Mouse (Mus musculus) liver, embryonic 13.5 days (tissue): Measurements from ENCODE around the gene Fcer1g. TPM values are rescaled to one million over a fixed set of nuclear protein-coding genes. Genes with fewer than 3 reads are reported as not detected.
A peak's percentile ranks its signal among the peaks of the same experiment; 100 is the strongest.
"Not testable (repeated sequence)": the region's sequence is repeated elsewhere in the genome, so short reads cannot be mapped to it uniquely, and the experiment has no call there.

Experiments used
- ATAC-seq: fragments of 200-750 bp; cut with Nextera tagmentation; 2 replicates; pipeline ENCODE4 v1.8.0; 2017; ENCODE audit warnings: low read depth, mild to moderate bottlenecking, moderate number of reproducible peaks, moderate library complexity
- DNase-seq: peaks from one replicate; pipeline ENCODE4 v3.0.0; 2022
- H3K27ac ChIP-seq: fragments of 300-500 bp; sonication (generic); 2 replicates; pipeline ENCODE4 v1.5.1; 2015; ENCODE audit warnings: moderate library complexity, mild to moderate bottlenecking, inconsistent platforms
- H3K27me3 ChIP-seq: fragments of 300-500 bp; sonication (generic); 2 replicates; pipeline ENCODE4 v1.6.1; 2015; ENCODE audit warnings: mild to moderate bottlenecking, inconsistent platforms
- H3K36me3 ChIP-seq: fragments of 300-500 bp; sonication (generic); 2 replicates; pipeline ENCODE4 v1.6.1; 2015; ENCODE audit warnings: mild to moderate bottlenecking, inconsistent platforms
- H3K4me1 ChIP-seq: fragments of 300-500 bp; sonication (generic); replicated peaks from 2 replicates; pipeline ENCODE4 v1.6.1; 2015; ENCODE audit warnings: inconsistent platforms
- H3K4me2 ChIP-seq: fragments of 300-500 bp; sonication (generic); 2 replicates; pipeline ENCODE4 v1.6.1; 2015; ENCODE audit warnings: inconsistent platforms, mild to moderate bottlenecking, moderate library complexity
- H3K4me3 ChIP-seq: fragments of 300-500 bp; sonication (generic); replicated peaks from 2 replicates; pipeline ENCODE4 v1.5.1; 2015; ENCODE audit warnings: mild to moderate bottlenecking, inconsistent platforms
- H3K9ac ChIP-seq: fragments of 300-500 bp; sonication (generic); 2 replicates; pipeline ENCODE4 v1.6.1; 2015; ENCODE audit warnings: mild to moderate bottlenecking, inconsistent platforms
- H3K9me3 ChIP-seq: fragments of 300-500 bp; sonication (generic); replicated peaks from 2 replicates; pipeline ENCODE4 v1.6.1; 2016; ENCODE audit warnings: inconsistent platforms
- WGBS: fragments of 180-500 bp; shearing (Covaris S2); methylation state at CpG from one replicate; pipeline ENCODE4 v1.1.7; 2015; ENCODE audit not compliant: insufficient replicate concordance; 5-methylcytosine and 5-hydroxymethylcytosine counted together
- polyA plus RNA-seq: library from polyadenylated mRNA; unstranded; fragments of >200 nt; fragmentation: Nextera tagmentation; extraction: Ambion mirVana; gene quantifications from 2 replicates; pipeline ENCODE4 v1.2.1, GENCODE M21; 2015

Fcer1g gene
- polyA plus RNA-seq, 1 experiment from 2014 or later = 69.6 TPM

DNA sequence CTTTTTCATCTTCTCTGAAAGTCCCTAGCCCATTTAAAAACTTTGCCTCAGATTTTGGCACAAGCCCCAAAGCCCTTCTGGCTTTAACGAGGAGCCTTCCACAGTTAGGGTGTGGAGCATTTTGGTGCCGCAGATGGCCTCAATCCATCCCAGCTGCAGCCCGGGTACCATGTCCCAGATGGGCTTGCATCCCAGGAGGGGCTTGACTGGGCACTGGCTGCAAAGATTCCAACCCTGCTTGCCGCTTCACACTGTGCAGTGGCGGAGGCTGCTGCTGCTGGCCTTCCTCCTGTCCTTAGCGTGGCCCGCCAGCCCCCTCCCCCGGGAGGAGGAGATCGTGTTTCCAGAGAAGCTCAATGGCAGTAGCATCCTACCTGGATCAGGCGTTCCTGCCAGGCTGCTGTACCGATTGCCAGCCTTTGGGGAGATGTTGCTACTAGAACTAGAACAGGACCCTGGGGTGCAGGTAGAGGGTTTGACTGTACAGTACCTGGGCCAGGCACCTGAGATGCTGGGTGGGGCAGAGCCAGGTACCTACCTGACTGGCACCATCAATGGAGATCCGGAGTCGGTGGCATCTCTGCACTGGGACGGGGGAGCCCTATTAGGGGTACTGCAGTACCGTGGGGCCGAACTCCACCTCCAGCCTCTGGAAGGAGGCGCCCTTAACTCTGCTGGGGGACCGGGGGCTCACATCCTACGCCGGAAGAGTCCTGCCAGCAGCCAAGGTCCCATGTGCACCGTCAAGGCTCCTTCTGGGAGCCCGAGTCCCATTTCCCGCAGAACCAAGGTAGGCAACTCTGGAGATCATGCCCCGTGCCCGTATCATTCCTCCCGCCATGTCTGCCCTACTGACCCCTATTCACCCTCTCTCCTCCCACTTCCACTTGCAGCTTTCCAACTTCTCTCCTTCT, 16.8 kb upstream of the Fcer1g start, which contains the start of gene Ndufs2:
TSS of gene Ndufs2 (minus strand) at position 709 of the 914 bp plus-strand sequence.
- DNase-seq (no peak), ATAC-seq (no peak)
- no peak within 1 kb of the TSS for H3K9ac ChIP-seq
- peak within 1 kb of the TSS; percentile 36 for H3K4me2 ChIP-seq
- WGBS = 29% methylated on average over 26 of the region's 26 CpGs
- H3K9me3 ChIP-seq = no peaks in the 10 kb centered on the region
- peak within 1 kb of the TSS; percentile 19; the same call in 1 of the 2 replicates for H3K4me3 ChIP-seq
- H3K27me3 ChIP-seq = peaks cover 50% of the 10 kb centered on the region
- peaks cover 34% of the 10 kb centered on the region for H3K4me1 ChIP-seq
- H3K36me3 ChIP-seq = 0 out of 2 replicates have a peak, but pooled peaks cover under 1% of the 10 kb centered on the region
- H3K27ac ChIP-seq = no peak within 1 kb of the TSS

DNA sequence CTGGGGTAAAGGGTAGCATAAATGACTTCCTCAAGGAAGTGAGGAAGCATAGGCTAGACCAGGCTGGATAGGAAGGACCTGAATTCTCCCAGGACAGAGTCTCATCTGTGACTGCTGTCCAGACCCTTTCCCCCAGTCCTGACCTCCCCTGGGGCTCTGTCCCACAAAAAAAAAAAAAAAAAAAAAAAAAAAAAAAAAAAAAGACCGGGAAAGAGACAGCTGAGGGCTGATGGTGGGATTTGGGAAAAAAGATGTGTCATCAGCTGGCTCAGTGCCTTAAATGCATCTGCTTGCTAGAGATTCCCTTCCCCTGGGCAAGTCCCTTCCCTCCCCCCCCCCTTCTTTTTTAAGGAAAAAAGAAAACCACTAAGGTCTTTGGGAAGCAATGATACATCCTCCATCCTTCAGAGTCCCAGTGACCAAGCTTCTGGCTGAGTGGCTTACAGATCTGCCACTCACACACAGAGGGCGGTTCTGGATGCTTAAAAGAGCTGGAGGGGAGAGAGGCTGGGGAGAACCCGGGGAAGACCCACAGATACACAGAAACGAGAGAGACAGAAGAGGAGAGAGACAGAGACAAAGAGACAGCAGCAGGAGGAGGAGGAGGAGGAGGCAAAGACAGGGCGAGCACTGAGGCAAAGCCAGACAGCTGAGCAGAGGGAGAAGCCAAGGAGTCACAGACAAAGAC, 15.9 kb upstream of the Fcer1g start, which contains the start of gene Adamts4:
TSS of gene Adamts4 (plus strand) at position 509 of the 688 bp plus-strand sequence.
- DNase-seq (no peak), ATAC-seq (no peak)
- Histone ChIP-seq H3K4me2 (peak within 1 kb of the TSS; percentile 36), H3K27me3 (peaks cover 50% of the 10 kb centered on the region), H3K4me3 (peak within 1 kb of the TSS; percentile 19; the same call in 1 of the 2 replicates), H3K36me3 (peaks cover 9% of the 10 kb centered on the region), H3K9me3 (no peaks in the 10 kb centered on the region), H3K4me1 (peaks cover 43% of the 10 kb centered on the region), H3K9ac (no peak within 1 kb of the TSS), H3K27ac (no peak within 1 kb of the TSS)
- WGBS = 17% methylated on average over 5 of the region's 5 CpGs

DNA sequence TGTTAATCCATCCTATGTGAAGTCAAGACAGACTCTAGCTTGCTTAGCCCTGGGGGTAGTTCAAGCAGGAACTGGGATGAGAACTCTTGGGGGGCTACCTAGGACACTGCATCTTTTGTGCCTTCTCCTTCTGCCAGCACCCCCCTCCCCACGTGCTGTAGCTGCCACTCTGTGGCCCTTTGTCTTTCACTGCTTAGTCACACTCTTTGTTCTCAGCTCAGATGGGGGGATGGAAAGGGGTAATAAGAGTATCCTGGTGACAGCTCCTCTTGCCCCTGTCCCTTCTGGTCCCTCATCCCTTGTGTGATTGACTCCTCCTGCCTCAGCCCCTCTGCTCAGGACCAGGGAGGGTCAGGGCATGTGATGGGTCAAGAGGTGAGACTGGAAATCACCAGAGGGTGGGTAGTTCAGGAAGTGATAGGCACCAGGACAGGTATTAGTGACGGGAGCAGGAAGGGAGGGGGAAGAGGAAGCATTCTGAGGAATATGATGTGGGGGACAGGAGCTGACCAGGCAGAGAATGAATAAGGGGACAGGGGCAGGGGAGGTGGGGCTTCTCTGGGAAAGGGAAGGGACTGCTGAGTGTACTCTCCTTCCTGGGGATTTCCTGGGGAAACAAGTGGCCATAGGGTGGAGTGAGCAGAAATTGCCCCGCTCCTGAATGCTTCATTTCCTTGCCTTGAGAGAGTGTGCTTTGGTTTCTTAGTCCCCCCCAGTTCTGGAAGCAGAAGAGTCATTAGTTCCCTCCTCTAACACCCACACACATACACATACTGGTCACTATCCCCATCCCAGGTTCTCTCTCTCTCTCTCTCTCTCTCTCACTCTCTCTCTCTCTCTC, 14.4 kb upstream of the Fcer1g start:
- Histone ChIP-seq H3K4me3 (no peak overlapping the region), H3K4me2 (peak overlapping the region; percentile 88), H3K27me3 (peaks cover 46% of the 10 kb centered on the region), H3K9ac (peak overlapping the region; percentile 90; the same call in 1 of the 2 replicates), H3K36me3 (peaks cover 20% of the 10 kb centered on the region), H3K9me3 (no peaks in the 10 kb centered on the region), H3K4me1 (peaks cover 50% of the 10 kb centered on the region), H3K27ac (peak overlapping the region; percentile 84; the same call in 1 of the 2 replicates)
- 36% methylated on average over 3 of the region's 3 CpGs for WGBS
- DNase-seq = no peak
- no peak for ATAC-seq

DNA sequence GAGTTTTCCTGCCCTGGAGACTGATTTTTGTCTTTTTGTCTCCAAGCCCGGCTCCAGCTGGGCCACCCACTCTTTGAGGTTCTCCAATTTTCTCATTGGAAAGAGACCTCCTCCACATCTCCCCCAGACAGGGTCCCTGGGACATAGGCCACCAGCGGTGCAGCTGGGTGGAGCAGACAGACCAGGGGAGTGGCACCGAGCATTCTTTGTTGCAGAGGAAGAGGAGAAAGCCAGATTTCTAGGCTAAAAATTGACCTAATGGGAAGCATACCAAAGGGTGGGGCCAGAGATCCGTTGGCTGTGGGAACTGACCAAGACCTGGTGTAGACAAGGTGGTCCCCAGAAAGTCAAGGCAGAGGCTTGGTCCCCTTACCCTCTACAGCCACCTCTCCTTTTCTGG, 13.8 kb upstream of the Fcer1g start:
- no peaks in the 10 kb centered on the region for H3K9me3 ChIP-seq
- WGBS = 15% methylated on average over 4 of the region's 4 CpGs
- H3K27ac ChIP-seq = peak overlapping the region; percentile 84
- H3K36me3 ChIP-seq = peaks cover 26% of the 10 kb centered on the region
- peaks cover 50% of the 10 kb centered on the region for H3K4me1 ChIP-seq
- peak overlapping the region; percentile 90 for H3K9ac ChIP-seq
- H3K4me2 ChIP-seq = peak overlapping the region; percentile 88
- no peak for ATAC-seq
- H3K27me3 ChIP-seq = peaks cover 39% of the 10 kb centered on the region
- H3K4me3 ChIP-seq = peak overlapping the region; percentile 83
- DNase-seq = no peak

DNA sequence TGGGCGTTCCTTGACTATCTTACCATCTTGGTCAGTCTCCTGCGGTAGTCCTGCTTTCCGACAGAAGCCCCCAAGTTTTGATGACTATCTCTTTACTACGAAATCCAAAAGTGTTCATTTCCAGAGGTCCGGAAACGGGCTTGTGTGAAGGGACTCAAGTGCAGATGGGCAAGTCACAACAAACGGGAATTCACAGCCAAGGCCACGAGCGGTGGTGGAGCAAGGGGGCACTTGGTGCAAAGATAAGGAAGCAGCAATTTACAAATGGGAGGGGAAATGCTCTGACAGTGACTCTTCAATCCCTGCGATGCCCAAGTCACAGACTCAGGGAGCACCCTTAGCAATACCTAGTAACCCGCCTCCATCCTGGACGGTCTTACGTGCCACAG, 13.3 kb upstream of the Fcer1g start:
- 8% methylated on average over 13 of the region's 13 CpGs for WGBS
- peak; percentile 33; the same call in 1 of the 2 replicates for ATAC-seq
- Histone ChIP-seq H3K9me3 (no peaks in the 10 kb centered on the region), H3K9ac (peak overlapping the region; percentile 90), H3K4me1 (peaks cover 50% of the 10 kb centered on the region), H3K4me2 (peak overlapping the region; percentile 88), H3K36me3 (peaks cover 31% of the 10 kb centered on the region), H3K27me3 (peaks cover 35% of the 10 kb centered on the region), H3K27ac (peak overlapping the region; percentile 84), H3K4me3 (peak overlapping the region; percentile 83)
- peak; percentile 46 for DNase-seq

DNA sequence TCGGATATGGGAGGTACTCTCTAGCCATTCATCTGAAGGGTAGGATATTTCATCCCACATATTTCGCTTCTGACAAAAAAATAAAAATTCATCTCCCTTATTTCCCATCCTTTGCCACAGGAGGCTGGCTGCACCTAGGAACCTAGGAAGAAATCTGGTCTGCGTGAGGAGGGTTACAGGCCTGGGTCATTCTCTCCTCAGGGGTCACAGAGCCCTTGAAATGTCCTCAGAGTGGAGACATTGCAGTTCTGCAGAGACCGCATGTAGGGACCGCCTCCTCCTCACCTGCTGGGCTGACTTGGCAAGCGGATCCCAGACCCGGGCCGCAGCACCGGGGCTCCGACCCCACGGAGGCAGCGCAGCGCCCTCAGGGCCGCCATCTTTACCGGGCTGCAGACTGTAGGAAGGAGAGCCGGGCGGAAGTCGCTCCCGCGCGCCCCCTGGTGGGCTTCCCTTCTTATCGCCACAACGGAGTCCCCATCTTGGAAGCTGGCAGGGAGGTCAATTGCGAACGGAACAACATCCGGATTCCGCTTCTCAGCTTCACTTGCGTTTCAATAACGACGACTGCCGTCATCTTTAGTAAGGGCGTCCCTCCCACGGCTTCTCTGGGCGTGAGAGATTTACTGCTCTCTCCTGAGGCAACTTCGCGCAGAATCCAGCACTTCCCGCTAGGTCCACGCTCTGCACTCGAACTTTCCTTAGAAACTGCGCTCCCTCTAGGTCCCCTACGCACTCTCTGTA, 12.7 kb upstream of the Fcer1g start:
- H3K9ac ChIP-seq = peak overlapping the region; percentile 90
- peaks cover 37% of the 10 kb centered on the region for H3K36me3 ChIP-seq
- peak; percentile 93 for ATAC-seq
- under 1% methylated on average over 41 of the region's 41 CpGs for WGBS
- H3K4me3 ChIP-seq = peak overlapping the region; percentile 83
- H3K27me3 ChIP-seq = peaks cover 29% of the 10 kb centered on the region
- peak; percentile 94 for DNase-seq
- H3K4me2 ChIP-seq = peak overlapping the region; percentile 88
- H3K9me3 ChIP-seq = no peaks in the 10 kb centered on the region
- H3K27ac ChIP-seq = peak overlapping the region; percentile 84
- H3K4me1 ChIP-seq = peaks cover 46% of the 10 kb centered on the region

DNA sequence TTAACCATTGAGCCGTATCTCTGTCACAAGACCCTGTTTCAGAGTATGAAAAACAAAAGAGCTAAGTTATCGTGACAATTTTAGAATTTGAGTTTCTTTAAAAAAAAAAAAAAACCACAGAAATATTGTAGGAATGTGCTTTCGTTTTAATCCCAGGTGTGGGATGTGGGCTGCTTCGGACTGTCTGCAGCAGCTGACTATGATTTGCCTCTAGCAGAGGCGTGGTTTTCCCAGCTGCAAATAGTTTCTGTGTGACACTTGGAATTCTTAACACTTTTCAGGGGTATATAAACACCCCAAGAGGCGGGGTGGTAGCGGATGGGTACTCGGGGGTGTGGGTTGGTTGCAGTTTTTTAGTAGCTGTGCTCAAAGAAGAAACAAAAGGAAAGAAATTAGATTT, 11.2 kb upstream of the Fcer1g start:
- H3K27me3 ChIP-seq = peaks cover 14% of the 10 kb centered on the region
- H3K27ac ChIP-seq = peak overlapping the region; percentile 73; the same call in 1 of the 2 replicates
- H3K4me2 ChIP-seq = peak overlapping the region; percentile 88; the same call in 1 of the 2 replicates
- H3K9ac ChIP-seq = peak overlapping the region; percentile 90; the same call in 1 of the 2 replicates
- H3K4me1 ChIP-seq = peaks cover 37% of the 10 kb centered on the region
- no peak for ATAC-seq
- no peak for DNase-seq
- 80% methylated on average over 8 of the region's 8 CpGs for WGBS
- H3K9me3 ChIP-seq = no peaks in the 10 kb centered on the region
- H3K36me3 ChIP-seq = peaks cover 50% of the 10 kb centered on the region
- H3K4me3 ChIP-seq = peak overlapping the region; percentile 83; the same call in 1 of the 2 replicates

DNA sequence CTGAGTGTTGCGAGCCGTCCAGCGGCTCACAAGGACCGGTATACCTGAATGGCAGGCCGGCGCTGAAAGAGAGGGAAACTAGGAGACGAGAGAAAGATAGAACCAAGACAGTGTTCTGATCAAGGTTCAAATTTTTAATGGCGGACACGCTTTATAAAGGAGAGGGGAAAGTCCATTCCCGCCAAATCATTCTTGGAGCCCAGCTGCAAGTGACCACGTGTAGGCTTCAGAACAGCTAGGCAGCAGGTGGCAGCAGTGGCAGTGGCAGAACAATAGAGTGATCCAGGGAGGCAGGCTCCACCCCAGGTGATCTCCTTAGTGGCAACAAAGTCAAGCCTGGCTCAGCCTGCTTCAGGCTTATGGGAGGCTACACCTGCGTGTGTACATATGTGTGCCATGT, 7.8 kb upstream of the Fcer1g start:
- not testable (repeated sequence) for H3K4me2 ChIP-seq, H3K27me3 ChIP-seq, H3K9me3 ChIP-seq, DNase-seq, H3K4me3 ChIP-seq, H3K27ac ChIP-seq, H3K9ac ChIP-seq, ATAC-seq
- WGBS = 84% methylated on average over 12 of the region's 12 CpGs
- peaks cover 82% of the 10 kb centered on the region for H3K36me3 ChIP-seq
- H3K4me1 ChIP-seq = peaks cover 34% of the 10 kb centered on the region

DNA sequence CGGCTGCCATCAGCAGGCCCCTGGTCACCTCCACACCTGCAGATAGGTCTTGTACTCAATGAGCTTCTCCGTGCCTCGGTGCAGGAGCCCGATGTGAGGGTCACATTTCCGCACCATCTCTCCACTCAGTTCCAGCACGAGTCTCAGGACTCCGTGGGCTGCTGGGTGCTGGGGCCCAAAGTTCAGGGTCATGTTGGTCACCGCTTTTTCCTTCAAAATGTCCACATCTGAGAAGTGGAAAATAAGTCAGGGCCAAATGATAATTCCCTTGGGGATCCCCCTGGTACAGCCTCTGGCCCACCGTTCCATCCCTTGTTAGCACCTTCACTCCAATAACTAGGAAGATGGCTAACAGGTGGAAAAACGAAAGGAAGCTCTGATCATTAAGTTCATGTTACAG, 6.7 kb upstream of the Fcer1g start:
- ATAC-seq (no peak), DNase-seq (no peak)
- Histone ChIP-seq H3K27me3 (no peaks in the 10 kb centered on the region), H3K4me3 (no peak overlapping the region), H3K4me1 (peaks cover 28% of the 10 kb centered on the region), H3K9ac (no peak overlapping the region), H3K36me3 (peaks cover 92% of the 10 kb centered on the region), H3K27ac (no peak overlapping the region), H3K4me2 (no peak overlapping the region), H3K9me3 (no peaks in the 10 kb centered on the region)
- 87% methylated on average over 10 of the region's 10 CpGs for WGBS
